Mouse (Mus musculus): Measurements from ENCODE around the gene Ugcg. TPM values are rescaled to one million over a fixed set of nuclear protein-coding genes. Genes with fewer than 3 reads are reported as not detected.

The Ugcg gene
- polyA plus RNA-seq (2015; fragmentation: Nextera tagmentation; extraction: Ambion mirVana): 10.4 and 12.1 TPM in 2 replicates

DNA sequence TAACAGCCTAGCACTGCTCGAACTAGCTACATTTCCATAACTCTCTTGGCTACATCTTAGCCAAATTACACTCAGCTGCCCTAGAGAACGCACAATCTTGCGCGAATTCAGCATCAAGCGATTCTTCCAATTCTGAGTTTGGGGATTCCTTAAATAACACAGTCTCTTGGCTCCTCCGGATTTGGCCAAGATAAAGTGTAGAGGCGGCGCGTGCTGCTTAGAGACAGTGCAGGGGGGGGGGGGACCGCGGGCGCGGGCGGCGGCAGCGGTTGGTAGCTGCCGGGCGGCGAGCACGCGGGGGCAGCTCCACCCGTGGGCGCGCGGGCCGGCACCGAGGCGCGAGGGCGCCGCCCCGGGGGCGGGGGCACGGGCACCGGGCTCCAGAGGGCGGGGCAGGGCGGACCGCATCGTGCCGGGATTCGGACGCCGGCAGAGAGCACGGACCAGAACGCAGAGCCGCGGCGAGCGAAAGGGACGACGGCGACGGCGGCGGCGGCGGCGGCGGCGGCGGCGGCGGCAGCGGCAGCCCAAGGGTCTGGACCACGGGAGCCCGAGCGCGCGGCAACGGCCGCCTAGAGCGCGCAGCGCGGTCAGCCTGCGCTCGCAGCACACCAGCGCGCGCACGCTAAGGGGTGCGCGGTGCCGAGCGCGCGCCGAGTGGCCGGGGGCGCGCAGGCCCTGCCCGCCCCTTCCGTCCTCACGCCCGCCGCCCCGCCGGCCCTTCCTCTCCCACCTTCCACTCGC lies at the start of gene Ugcg:
Ugcg (plus strand) TSS at position 456 of the 744 bp plus-strand sequence.
- H3K4me3 ChIP-seq (replicated peaks): peak within 1 kb of the TSS; percentile 68
- peaks cover 13% of the 10 kb centered on the region; the same call in 1 of the 2 replicates for H3K4me1 ChIP-seq
- H3K4me2 ChIP-seq (replicated peaks): peak within 1 kb of the TSS; percentile 67
- no peaks in the 10 kb centered on the region for H3K36me3 ChIP-seq
- H3K9ac ChIP-seq: peak within 1 kb of the TSS; percentile 93
- ATAC-seq (ENCODE audit: insufficient number of reproducible peaks, low FRiP score, low TSS enrichment, low read depth): peak; percentile 93
- peak within 1 kb of the TSS; percentile 96 for H3K27ac ChIP-seq (replicated peaks)
- no peaks in the 10 kb centered on the region for H3K9me3 ChIP-seq (replicated peaks)
- under 1% methylated on average over 49 of the region's 99 CpGs for WGBS
- no peaks in the 10 kb centered on the region for H3K27me3 ChIP-seq

DNA sequence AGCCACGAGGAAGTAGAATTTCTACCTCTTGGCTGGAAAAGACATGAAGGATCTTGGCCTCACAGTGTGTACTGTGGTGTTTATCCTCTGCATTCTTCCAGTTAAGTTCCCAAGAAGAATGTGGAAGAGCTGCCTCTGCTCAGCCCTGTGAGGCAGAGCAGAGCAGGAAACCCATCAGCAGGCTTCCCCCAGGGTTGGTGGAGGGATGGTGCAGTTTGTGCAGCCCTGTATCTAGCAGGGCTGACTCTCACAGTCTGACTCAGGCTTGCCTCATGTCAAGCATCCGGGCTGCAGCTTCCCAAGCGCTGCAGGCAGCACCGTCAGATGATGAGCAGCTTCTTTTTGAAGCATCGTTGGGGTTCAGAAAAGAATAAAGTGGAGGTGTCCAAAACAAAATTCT lies 40.0 kb upstream of the Ugcg start:
- no peaks in the 10 kb centered on the region for H3K27me3 ChIP-seq
- 62% methylated on average over 5 of the region's 5 CpGs for WGBS
- no peaks in the 10 kb centered on the region for H3K36me3 ChIP-seq
- no peak overlapping the region for H3K27ac ChIP-seq (replicated peaks)
- no peak overlapping the region for H3K4me3 ChIP-seq (replicated peaks)
- no peaks in the 10 kb centered on the region for H3K4me1 ChIP-seq
- no peak for ATAC-seq (ENCODE audit: insufficient number of reproducible peaks, low FRiP score, low TSS enrichment, low read depth)
- H3K9me3 ChIP-seq (replicated peaks): no peaks in the 10 kb centered on the region
- H3K4me2 ChIP-seq (replicated peaks): no peak overlapping the region
- H3K9ac ChIP-seq: no peak overlapping the region

GRCm38 (mm10) chr4:59150907-59151306 lies 38.1 kb upstream of the Ugcg start:
- H3K9ac ChIP-seq: no peak overlapping the region
- no peak overlapping the region for H3K4me3 ChIP-seq (replicated peaks)
- no peaks in the 10 kb centered on the region for H3K9me3 ChIP-seq (replicated peaks)
- no peak for ATAC-seq (ENCODE audit: insufficient number of reproducible peaks, low FRiP score, low TSS enrichment, low read depth)
- no peaks in the 10 kb centered on the region for H3K4me1 ChIP-seq
- H3K4me2 ChIP-seq (replicated peaks): no peak overlapping the region
- no peak overlapping the region for H3K27ac ChIP-seq (replicated peaks)
- H3K36me3 ChIP-seq: no peaks in the 10 kb centered on the region
- whole genome bisulfite sequencing: 49% methylated on average over 5 of the region's 5 CpGs
- no peaks in the 10 kb centered on the region for H3K27me3 ChIP-seq

- WGBS: 68% methylated on average over 1 of the region's 1 CpGs
- H3K27me3 ChIP-seq: no peaks in the 10 kb centered on the region
Measured at GRCm38 (mm10) chr4:59151953-59152352, 37.1 kb upstream of the Ugcg start.

DNA sequence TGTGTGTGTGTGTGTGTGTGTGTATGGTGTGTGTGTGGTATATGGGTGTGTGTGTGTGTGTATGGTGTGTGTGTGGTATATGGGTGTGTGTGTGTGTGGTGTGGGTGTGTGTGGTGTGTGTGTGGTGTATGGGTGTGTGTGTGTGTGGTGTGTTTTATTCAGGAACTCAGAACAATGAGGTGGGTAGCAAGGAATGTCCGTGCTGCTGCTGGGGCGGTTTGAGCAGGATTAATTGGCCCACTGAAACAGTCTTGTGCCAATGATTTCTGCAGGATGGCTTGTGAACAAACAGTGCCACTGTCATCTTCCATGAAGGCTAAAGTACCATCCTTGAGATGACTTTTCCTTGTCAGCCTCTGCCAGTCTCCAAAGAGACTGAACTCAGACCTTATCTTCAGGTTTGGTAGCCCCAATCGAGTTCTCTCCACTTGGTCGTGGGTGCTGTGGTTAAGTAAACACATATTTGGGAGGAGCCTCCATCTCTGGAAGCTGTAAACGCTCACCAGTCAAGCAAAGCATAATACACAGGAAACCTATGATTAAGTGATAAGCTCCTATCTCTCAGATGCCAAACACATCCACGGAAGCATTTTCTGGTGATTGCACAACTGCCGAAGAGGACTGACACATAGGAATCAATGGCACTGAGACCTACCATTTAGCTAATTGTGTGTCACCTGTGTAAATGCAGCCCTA lies 32.0 kb upstream of the Ugcg start:
- ATAC-seq (ENCODE audit: insufficient number of reproducible peaks, low FRiP score, low TSS enrichment, low read depth): no peak

More at GRCm38 (mm10) chr4:59151953-59152352, 37.1 kb upstream of the Ugcg start:
- Histone ChIP-seq H3K9ac (no peak overlapping the region), H3K4me3 (replicated peaks) (no peak overlapping the region), H3K27ac (replicated peaks) (no peak overlapping the region), H3K4me2 (replicated peaks) (no peak overlapping the region), H3K4me1 (peaks cover under 1% of the 10 kb centered on the region; the same call in 1 of the 2 replicates), H3K36me3 (no peaks in the 10 kb centered on the region), H3K9me3 (replicated peaks) (no peaks in the 10 kb centered on the region)
- ATAC-seq (ENCODE audit: insufficient number of reproducible peaks, low FRiP score, low TSS enrichment, low read depth): no peak

DNA sequence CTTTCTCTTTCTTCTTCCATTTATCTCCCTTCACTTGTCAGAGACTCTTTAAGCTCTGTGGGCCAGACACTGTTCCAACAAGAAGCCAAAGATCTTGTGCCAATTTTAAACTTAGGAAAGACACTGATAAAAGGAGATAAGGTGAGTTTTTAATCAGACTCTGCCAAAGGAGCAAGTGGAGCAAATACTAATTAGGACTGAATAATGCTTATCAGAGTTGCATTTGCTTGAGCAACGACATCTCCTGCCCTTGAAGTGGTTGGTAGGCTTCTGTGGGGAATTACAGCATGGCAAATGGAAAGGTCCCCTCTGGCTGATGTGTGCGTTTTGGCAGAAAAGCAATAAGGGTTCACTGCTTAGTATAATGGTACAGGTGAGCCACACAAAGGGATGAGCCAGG lies 31.4 kb upstream of the Ugcg start:
- Histone ChIP-seq H3K4me2 (replicated peaks) (no peak overlapping the region), H3K36me3 (no peaks in the 10 kb centered on the region), H3K27ac (replicated peaks) (no peak overlapping the region), H3K4me1 (peaks cover 3% of the 10 kb centered on the region; the same call in 1 of the 2 replicates), H3K9ac (no peak overlapping the region), H3K4me3 (replicated peaks) (no peak overlapping the region), H3K9me3 (replicated peaks) (no peaks in the 10 kb centered on the region), H3K27me3 (no peaks in the 10 kb centered on the region)
- 55% methylated on average over 2 of the region's 2 CpGs for WGBS
- ATAC-seq (ENCODE audit: insufficient number of reproducible peaks, low FRiP score, low TSS enrichment, low read depth): no peak

More for the DNA sequence above, 32.0 kb upstream of the Ugcg start:
- no peak overlapping the region for H3K9ac ChIP-seq
- no peak overlapping the region for H3K4me3 ChIP-seq (replicated peaks)
- H3K4me1 ChIP-seq: peaks cover 3% of the 10 kb centered on the region; the same call in 1 of the 2 replicates
- no peak overlapping the region for H3K27ac ChIP-seq (replicated peaks)
- 55% methylated on average over 7 of the region's 7 CpGs for WGBS
- H3K9me3 ChIP-seq (replicated peaks): no peaks in the 10 kb centered on the region
- H3K36me3 ChIP-seq: no peaks in the 10 kb centered on the region
- no peaks in the 10 kb centered on the region for H3K27me3 ChIP-seq
- H3K4me2 ChIP-seq (replicated peaks): no peak overlapping the region

DNA sequence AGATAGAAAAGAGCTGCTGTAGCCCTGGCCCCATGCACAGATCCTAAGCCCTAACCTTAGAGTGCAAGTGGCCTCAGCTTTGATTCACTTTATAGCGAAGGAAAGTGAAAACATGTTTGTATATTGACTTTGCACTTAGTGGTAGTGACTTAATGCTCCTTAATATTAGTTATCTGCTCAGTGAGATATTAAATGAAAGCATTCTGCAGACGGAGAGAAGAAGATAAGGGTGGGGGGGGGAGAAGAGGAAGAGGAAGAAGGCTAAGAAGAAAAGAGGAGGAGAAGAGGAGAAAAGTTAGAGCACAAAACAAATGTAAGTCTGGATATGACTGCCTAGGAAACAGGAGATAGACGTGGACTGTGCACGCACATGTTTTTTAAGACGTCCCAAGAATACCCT lies 28.8 kb upstream of the Ugcg start:
- Histone ChIP-seq H3K9me3 (replicated peaks) (no peaks in the 10 kb centered on the region), H3K27me3 (no peaks in the 10 kb centered on the region), H3K9ac (no peak overlapping the region), H3K4me3 (replicated peaks) (no peak overlapping the region), H3K36me3 (no peaks in the 10 kb centered on the region), H3K4me2 (replicated peaks) (no peak overlapping the region), H3K27ac (replicated peaks) (no peak overlapping the region), H3K4me1 (peaks cover 3% of the 10 kb centered on the region; the same call in 1 of the 2 replicates)
- ATAC-seq (ENCODE audit: insufficient number of reproducible peaks, low FRiP score, low TSS enrichment, low read depth): no peak
- WGBS: 94% methylated on average over 5 of the region's 5 CpGs

GRCm38 (mm10) chr4:59160959-59161670 lies 27.9 kb upstream of the Ugcg start:
- H3K4me2 ChIP-seq (replicated peaks): no peak overlapping the region
- no peak for ATAC-seq (ENCODE audit: insufficient number of reproducible peaks, low FRiP score, low TSS enrichment, low read depth)
- peaks cover 3% of the 10 kb centered on the region; the same call in 1 of the 2 replicates for H3K4me1 ChIP-seq
- H3K27me3 ChIP-seq: no peaks in the 10 kb centered on the region
- no peak overlapping the region for H3K27ac ChIP-seq (replicated peaks)
- 47% methylated on average over 8 of the region's 8 CpGs for WGBS
- no peaks in the 10 kb centered on the region for H3K36me3 ChIP-seq
- H3K9me3 ChIP-seq (replicated peaks): no peaks in the 10 kb centered on the region
- no peak overlapping the region for H3K9ac ChIP-seq
- H3K4me3 ChIP-seq (replicated peaks): no peak overlapping the region

- H3K4me2 ChIP-seq (replicated peaks): no peak overlapping the region
- no peaks in the 10 kb centered on the region for H3K4me1 ChIP-seq
- H3K27ac ChIP-seq (replicated peaks): no peak overlapping the region
- 82% methylated on average over 2 of the region's 2 CpGs for WGBS
- H3K36me3 ChIP-seq: no peaks in the 10 kb centered on the region
- no peaks in the 10 kb centered on the region for H3K27me3 ChIP-seq
- H3K4me3 ChIP-seq (replicated peaks): no peak overlapping the region
- no peak overlapping the region for H3K9ac ChIP-seq
- no peak for ATAC-seq (ENCODE audit: insufficient number of reproducible peaks, low FRiP score, low TSS enrichment, low read depth)
- no peaks in the 10 kb centered on the region for H3K9me3 ChIP-seq (replicated peaks)
Measured at GRCm38 (mm10) chr4:59164034-59164433, 25.0 kb upstream of the Ugcg start.

DNA sequence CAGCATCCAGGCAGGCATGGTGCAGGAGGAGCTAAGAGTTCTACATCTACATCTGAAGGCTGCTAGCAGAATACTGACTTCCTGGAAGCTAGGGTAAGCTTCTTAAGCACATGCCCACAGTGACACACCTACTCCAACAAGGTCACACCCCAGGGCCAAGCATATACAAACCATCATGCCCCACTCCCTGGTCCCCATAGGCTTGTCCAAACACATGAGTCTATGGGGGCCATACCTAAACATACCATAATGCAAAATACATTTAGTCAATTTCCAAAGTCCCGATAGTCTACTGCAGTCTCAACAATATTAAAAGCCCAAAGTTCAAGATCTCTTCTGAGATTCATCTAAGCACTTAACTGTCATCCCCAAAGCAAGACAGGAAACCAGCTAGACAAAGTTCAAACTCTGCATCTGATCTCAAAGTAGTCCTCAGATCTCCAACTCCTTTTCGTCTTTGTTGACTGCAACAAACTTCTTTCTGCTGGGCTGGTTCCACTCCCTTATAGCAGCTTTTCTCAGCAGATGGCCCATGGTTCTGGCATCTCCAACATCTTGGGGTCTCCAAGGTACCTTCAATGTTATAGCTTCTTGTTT lies 21.7 kb upstream of the Ugcg start:
- Histone ChIP-seq H3K9me3 (replicated peaks) (no peaks in the 10 kb centered on the region), H3K9ac (no peak overlapping the region), H3K4me3 (replicated peaks) (no peak overlapping the region), H3K27ac (replicated peaks) (no peak overlapping the region), H3K4me1 (no peaks in the 10 kb centered on the region), H3K4me2 (replicated peaks) (no peak overlapping the region), H3K27me3 (no peaks in the 10 kb centered on the region), H3K36me3 (no peaks in the 10 kb centered on the region)
- 90% methylated on average over 2 of the region's 2 CpGs for WGBS
- no peak for ATAC-seq (ENCODE audit: insufficient number of reproducible peaks, low FRiP score, low TSS enrichment, low read depth)

DNA sequence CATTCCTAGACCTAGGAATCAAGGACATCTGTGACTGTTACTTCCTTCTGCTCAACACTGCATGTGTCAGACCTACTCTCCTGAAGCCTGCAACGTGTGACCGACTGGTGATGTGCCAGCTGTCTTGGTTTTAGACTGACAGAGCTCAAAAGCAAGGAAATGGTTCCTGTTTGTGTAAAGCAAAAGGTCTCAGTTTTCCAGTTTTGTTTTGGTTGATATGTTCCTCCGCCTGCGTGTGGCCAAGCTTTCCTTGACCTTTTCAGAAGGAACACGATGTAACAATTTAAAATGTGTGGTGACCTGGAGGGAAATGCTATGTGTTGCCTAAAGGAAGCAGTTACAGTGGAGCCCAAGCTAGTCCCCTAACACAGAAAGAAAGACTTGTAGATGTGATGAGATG lies 19.1 kb upstream of the Ugcg start:
- Histone ChIP-seq H3K4me1 (0 out of 2 replicates have a peak, but pooled peaks cover 6% of the 10 kb centered on the region), H3K27me3 (no peaks in the 10 kb centered on the region), H3K9ac (no peak overlapping the region), H3K4me3 (replicated peaks) (no peak overlapping the region), H3K4me2 (replicated peaks) (no peak overlapping the region), H3K36me3 (no peaks in the 10 kb centered on the region), H3K27ac (replicated peaks) (no peak overlapping the region), H3K9me3 (replicated peaks) (no peaks in the 10 kb centered on the region)
- no peak for ATAC-seq (ENCODE audit: insufficient number of reproducible peaks, low FRiP score, low TSS enrichment, low read depth)
- 73% methylated on average over 5 of the region's 5 CpGs for WGBS
